Mouse (Mus musculus): Measurements from ENCODE around the gene Plxna3. TPM values are rescaled to one million over a fixed set of nuclear protein-coding genes. Genes with fewer than 3 reads are reported as not detected.

Gene Plxna3
- total RNA-seq, 2 experiments from 2014 or later: 0.34 TPM; not detected in 1

DNA sequence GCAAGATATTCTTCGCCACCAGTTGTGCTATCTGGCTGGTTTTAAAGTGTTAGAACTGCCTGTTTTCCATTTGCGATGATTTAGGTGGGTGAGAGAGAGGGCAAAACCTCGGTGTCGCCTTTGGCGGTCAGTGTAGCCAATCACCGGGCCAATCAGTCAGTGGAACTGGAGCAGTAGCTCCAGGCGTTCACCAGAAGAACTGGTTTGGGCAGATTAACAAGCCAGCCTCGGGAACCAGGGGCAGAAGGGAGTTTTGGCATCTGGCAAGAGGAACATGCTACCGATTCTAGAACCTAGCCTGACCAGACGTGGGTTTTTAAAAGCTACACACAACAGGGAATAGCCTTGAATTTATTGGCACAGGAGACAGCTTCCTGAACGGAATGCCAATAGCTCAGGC is 30.3 kb downstream of the Plxna3 start:
- no peak for ATAC-seq (replicated peaks; ENCODE audit: low FRiP score, poor library complexity, severe bottlenecking)

GRCm38 (mm10) chrX:74367512-74367911 is 38.6 kb downstream of the Plxna3 start:
- no peak; the same call in 1 of the 2 replicates for ATAC-seq (replicated peaks; ENCODE audit: low FRiP score, poor library complexity, severe bottlenecking)

- peak; percentile 70 for ATAC-seq (replicated peaks; ENCODE audit: low FRiP score, poor library complexity, severe bottlenecking)
These were observed 39.5 kb downstream of the Plxna3 start for GRCm38 (mm10) chrX:74368209-74368909.

DNA sequence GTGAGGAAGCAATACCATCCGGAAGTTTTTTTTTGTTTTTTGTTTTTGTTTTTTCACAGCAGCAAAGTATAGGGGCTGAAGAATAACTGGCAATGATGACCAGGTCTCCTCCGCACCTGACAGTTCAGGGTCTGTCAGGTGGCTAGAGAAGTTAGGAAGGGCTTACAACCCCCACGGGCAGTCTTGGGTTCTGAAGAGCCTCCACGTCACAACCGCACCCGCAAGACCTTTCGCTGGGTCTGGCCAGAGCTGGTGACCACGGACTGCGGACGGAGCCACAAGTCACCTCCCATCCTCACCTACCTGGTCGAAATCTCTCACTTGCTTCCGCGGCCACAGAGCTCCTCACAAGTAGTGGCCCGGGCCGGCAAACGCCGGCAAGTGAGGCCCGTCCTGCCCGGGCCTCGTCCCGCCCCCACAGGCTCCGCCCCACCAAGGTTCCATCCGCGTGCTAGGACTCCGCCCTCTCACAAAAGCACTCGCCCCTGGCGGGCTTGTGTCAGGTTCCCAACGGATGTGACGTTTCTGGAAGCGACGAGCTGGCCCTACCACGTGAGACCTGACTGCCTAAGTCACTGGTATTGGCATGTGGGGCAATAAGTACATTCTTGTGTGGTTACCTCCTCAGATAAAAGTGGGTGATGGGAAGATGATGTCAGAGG is 44.2 kb downstream of the Plxna3 start, which contains the start of the genes Ubl4a and Slc10a3:
Ubl4a (minus strand) TSS at position 331 of the 662 bp plus-strand sequence.
Slc10a3 (minus strand) TSS at position 462 of the 662 bp plus-strand sequence.
- peak; percentile 96 for ATAC-seq (replicated peaks; ENCODE audit: low FRiP score, poor library complexity, severe bottlenecking)

- peak; percentile 65 for ATAC-seq (replicated peaks; ENCODE audit: low FRiP score, poor library complexity, severe bottlenecking)
These were observed 55.6 kb downstream of the Plxna3 start for GRCm38 (mm10) chrX:74384451-74384850.

GRCm38 (mm10) chrX:74388153-74388552 is 59.3 kb downstream of the Plxna3 start:
- ATAC-seq (replicated peaks; ENCODE audit: low FRiP score, poor library complexity, severe bottlenecking): no peak

DNA sequence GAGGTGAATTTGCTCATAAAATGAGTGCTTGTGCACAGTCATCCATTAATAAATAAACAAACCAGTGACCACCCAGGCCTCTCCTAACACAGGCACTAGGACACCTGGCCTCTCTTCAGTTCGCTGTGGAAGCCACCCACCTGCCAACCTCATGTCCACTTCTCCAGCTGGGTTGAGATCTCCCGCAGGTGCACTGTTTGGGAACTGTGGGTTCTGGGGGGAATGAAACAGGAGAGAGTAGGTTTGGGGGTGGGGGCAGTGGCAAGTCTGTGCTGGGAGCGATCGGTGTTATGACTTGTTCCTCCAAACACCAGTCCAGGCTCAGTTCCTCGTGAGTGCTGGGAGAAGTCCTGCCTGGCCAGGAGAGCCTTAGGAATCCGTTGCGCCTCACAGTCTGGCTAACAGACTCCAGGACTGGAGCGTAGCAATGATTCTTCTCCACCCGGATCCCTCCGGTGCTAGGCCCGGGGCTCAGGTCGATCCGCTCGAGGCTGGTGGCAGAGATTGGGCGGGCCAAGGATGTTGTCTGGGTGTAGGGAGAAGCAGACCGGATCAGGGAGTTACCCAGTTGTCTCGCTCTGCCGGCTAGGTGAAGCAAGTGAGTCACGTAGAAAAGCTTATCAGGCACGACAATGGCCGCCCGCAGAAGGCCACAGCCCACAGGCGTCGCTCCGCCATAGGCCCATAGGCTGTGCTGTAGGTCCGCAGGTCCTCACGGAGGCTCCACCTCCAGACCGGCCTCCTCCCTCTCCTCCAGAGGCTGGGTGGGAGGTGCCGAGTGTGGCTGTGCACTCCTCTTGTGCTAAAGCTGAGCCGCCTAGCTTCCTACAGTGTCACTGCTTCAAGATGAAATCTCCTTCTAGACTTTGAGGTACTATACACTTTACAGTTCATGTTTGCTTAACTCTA is 63.9 kb downstream of the Plxna3 start, which contains the start of the genes Fam3a and Ikbkg:
Fam3a (minus strand) TSS at position 738 of the 909 bp plus-strand sequence.
Ikbkg (plus strand) TSS at position 756 of the 909 bp plus-strand sequence.
- peak; percentile 100 for ATAC-seq (replicated peaks; ENCODE audit: low FRiP score, poor library complexity, severe bottlenecking)

Other genes with a start within 250 kb of the Plxna3 start
- gene Opn1mw, start 201.6 kb upstream of the Plxna3 start, total RNA-seq (2015; ENCODE audit: low replicate concordance): not detected in 2 replicates
- gene Opn1mw, start 201.6 kb upstream of the Plxna3 start, total RNA-seq (2017; ENCODE audit: low replicate concordance): not detected in 2 replicates
- gene Mecp2, start 193.7 kb upstream of the Plxna3 start, total RNA-seq (2015; ENCODE audit: low replicate concordance): 8.5 and 9.4 TPM in 2 replicates
- gene Mecp2, start 193.7 kb upstream of the Plxna3 start, total RNA-seq (2017; ENCODE audit: low replicate concordance): 7.2 and 11.4 TPM in 2 replicates
- not detected in 2 replicates for gene Tex28, start 161.2 kb upstream of the Plxna3 start, total RNA-seq (2015; ENCODE audit: low replicate concordance)
- gene Tex28, start 161.2 kb upstream of the Plxna3 start, total RNA-seq (2017; ENCODE audit: low replicate concordance): not detected in 2 replicates
- not detected in 2 replicates for gene Tktl1, start 151.8 kb upstream of the Plxna3 start, total RNA-seq (2015; ENCODE audit: low replicate concordance)
- not detected in 2 replicates for gene Tktl1, start 151.8 kb upstream of the Plxna3 start, total RNA-seq (2017; ENCODE audit: low replicate concordance)
- gene Flna, start 79.2 kb upstream of the Plxna3 start, total RNA-seq (2015; ENCODE audit: low replicate concordance): 103 and 133 TPM in 2 replicates
- 189 and 215 TPM in 2 replicates for gene Flna, start 79.2 kb upstream of the Plxna3 start, total RNA-seq (2017; ENCODE audit: low replicate concordance)
- 26.3 and 29.0 TPM in 2 replicates for gene Emd, start 74.4 kb upstream of the Plxna3 start, total RNA-seq (2015; ENCODE audit: low replicate concordance)
- gene Emd, start 74.4 kb upstream of the Plxna3 start, total RNA-seq (2017; ENCODE audit: low replicate concordance): 5.7 and 25.5 TPM in 2 replicates
- gene Rpl10, start 58.3 kb upstream of the Plxna3 start, total RNA-seq (2015; ENCODE audit: low replicate concordance): 743 and 770 TPM in 2 replicates
- 310 and 397 TPM in 2 replicates for gene Rpl10, start 58.3 kb upstream of the Plxna3 start, total RNA-seq (2017; ENCODE audit: low replicate concordance)
- 11.5 and 29.0 TPM in 2 replicates for gene Taz, start 47.2 kb upstream of the Plxna3 start, total RNA-seq (2015; ENCODE audit: low replicate concordance)
- 7.2 and 24.5 TPM in 2 replicates for gene Taz, start 47.2 kb upstream of the Plxna3 start, total RNA-seq (2017; ENCODE audit: low replicate concordance)
- gene Dnase1l1, start 46.7 kb upstream of the Plxna3 start, total RNA-seq (2015; ENCODE audit: low replicate concordance): 27.9 and 29.0 TPM in 2 replicates
- 17.3 and 29.3 TPM in 2 replicates for gene Dnase1l1, start 46.7 kb upstream of the Plxna3 start, total RNA-seq (2017; ENCODE audit: low replicate concordance)
- 144 and 155 TPM in 2 replicates for gene Atp6ap1, start 32.0 kb upstream of the Plxna3 start, total RNA-seq (2015; ENCODE audit: low replicate concordance)
- gene Atp6ap1, start 32.0 kb upstream of the Plxna3 start, total RNA-seq (2017; ENCODE audit: low replicate concordance): 143 and 265 TPM in 2 replicates
- gene Gdi1, start 24.1 kb upstream of the Plxna3 start, total RNA-seq (2015; ENCODE audit: low replicate concordance): 139 and 145 TPM in 2 replicates
- gene Gdi1, start 24.1 kb upstream of the Plxna3 start, total RNA-seq (2017; ENCODE audit: low replicate concordance): 60.1 and 128 TPM in 2 replicates
- gene Fam50a, start 16.0 kb upstream of the Plxna3 start, total RNA-seq (2015; ENCODE audit: low replicate concordance): 16.9 and 18.8 TPM in 2 replicates
- 6.1 and 36.1 TPM in 2 replicates for gene Fam50a, start 16.0 kb upstream of the Plxna3 start, total RNA-seq (2017; ENCODE audit: low replicate concordance)
- gene Lage3, start 24.6 kb downstream of the Plxna3 start, total RNA-seq (2015; ENCODE audit: low replicate concordance): 4.2 and 10.9 TPM in 2 replicates
- 2.4 and 10.9 TPM in 2 replicates for gene Lage3, start 24.6 kb downstream of the Plxna3 start, total RNA-seq (2017; ENCODE audit: low replicate concordance)
- 4.0 and 15.0 TPM in 2 replicates for gene Ubl4a, start 44.2 kb downstream of the Plxna3 start, total RNA-seq (2015; ENCODE audit: low replicate concordance)
- 3.4 and 6.7 TPM in 2 replicates for gene Ubl4a, start 44.2 kb downstream of the Plxna3 start, total RNA-seq (2017; ENCODE audit: low replicate concordance)
- gene Slc10a3, start 44.3 kb downstream of the Plxna3 start, total RNA-seq (2015; ENCODE audit: low replicate concordance): 1.9 and 2.1 TPM in 2 replicates
- gene Slc10a3, start 44.3 kb downstream of the Plxna3 start, total RNA-seq (2017; ENCODE audit: low replicate concordance): 1.8 and 3.0 TPM in 2 replicates
- 3.7 and 9.4 TPM in 2 replicates for gene Fam3a, start 64.2 kb downstream of the Plxna3 start, total RNA-seq (2015; ENCODE audit: low replicate concordance)
- 4.0 and 8.8 TPM in 2 replicates for gene Fam3a, start 64.2 kb downstream of the Plxna3 start, total RNA-seq (2017; ENCODE audit: low replicate concordance)
- 5.2 and 14.0 TPM in 2 replicates for gene Ikbkg, start 64.2 kb downstream of the Plxna3 start, total RNA-seq (2015; ENCODE audit: low replicate concordance)
- gene Ikbkg, start 64.2 kb downstream of the Plxna3 start, total RNA-seq (2017; ENCODE audit: low replicate concordance): 19.8 and 36.4 TPM in 2 replicates
- 89.3 and 104 TPM in 2 replicates for gene G6pdx, start 100.1 kb downstream of the Plxna3 start, total RNA-seq (2015; ENCODE audit: low replicate concordance)
- gene G6pdx, start 100.1 kb downstream of the Plxna3 start, total RNA-seq (2017; ENCODE audit: low replicate concordance): 46.4 and 58.4 TPM in 2 replicates
- gene Gm6880, start 152.3 kb downstream of the Plxna3 start, total RNA-seq (2015; ENCODE audit: low replicate concordance): not detected in 2 replicates
- not detected in 2 replicates for gene Gm6880, start 152.3 kb downstream of the Plxna3 start, total RNA-seq (2017; ENCODE audit: low replicate concordance)
- not detected in 2 replicates for gene Olfr1326-ps1, start 245.8 kb downstream of the Plxna3 start, total RNA-seq (2015; ENCODE audit: low replicate concordance)
- gene Olfr1326-ps1, start 245.8 kb downstream of the Plxna3 start, total RNA-seq (2017; ENCODE audit: low replicate concordance): not detected in 2 replicates